ENCODE assay signal across 8 mouse cellular contexts in genomic region chr2:162947736-162948135, GRCm38 (mm10). TPM values are rescaled to one million over a fixed set of nuclear protein-coding genes. Genes with fewer than 3 reads are reported as not detected.
DNase-seq lines count a peak whose midpoint lies in the region; ATAC-seq and TF ChIP-seq lines count a peak whose summit lies in the region.

No protein-coding gene starts in this region.

- no peak overlapping the region for H3K27ac ChIP-seq in layer of hippocampus, adult 2 months
- H3K27ac ChIP-seq in embryonic facial prominence, embryonic 15.5 days (replicated peaks) = no peak overlapping the region
- no peak overlapping the region for H3K27ac ChIP-seq in kidney, embryonic 16.5 days (ENCODE audit: low read length)
- H3K27ac ChIP-seq in lung, embryonic 16.5 days (ENCODE audit: low read length) = no peak overlapping the region
- no peak overlapping the region for H3K27ac ChIP-seq in stomach, embryonic 14.5 days (ENCODE audit: low read length)

- WGBS in embryonic facial prominence, embryonic 15.5 days = 31% methylated on average over 15 of the region's 15 CpGs
- WGBS in kidney, embryonic 16.5 days = 36% methylated on average over 15 of the region's 15 CpGs
- 38% methylated on average over 15 of the region's 15 CpGs for WGBS in lung, embryonic 16.5 days
- WGBS in stomach, embryonic 14.5 days = 35% methylated on average over 15 of the region's 15 CpGs

- H3K4me2 ChIP-seq in embryonic facial prominence, embryonic 15.5 days (replicated peaks) = peak overlapping the region; percentile 44
- H3K4me2 ChIP-seq in kidney, embryonic 16.5 days (replicated peaks; ENCODE audit: low read depth, low read length) = peak overlapping the region; percentile 51
- peak overlapping the region; percentile 40 for H3K4me2 ChIP-seq in lung, embryonic 16.5 days (ENCODE audit: low read depth, low read length)
- H3K4me2 ChIP-seq in stomach, embryonic 14.5 days (replicated peaks; ENCODE audit: low read depth, low read length) = peak overlapping the region; percentile 29; the same call in 1 of the 2 replicates

- H3K9me3 ChIP-seq in embryonic facial prominence, embryonic 15.5 days (replicated peaks) = no peaks in the 10 kb centered on the region
- no peaks in the 10 kb centered on the region for H3K9me3 ChIP-seq in kidney, embryonic 16.5 days (ENCODE audit: low read length)
- H3K9me3 ChIP-seq in lung, embryonic 16.5 days (ENCODE audit: control insufficient read depth, low read length) = no peaks in the 10 kb centered on the region
- H3K9me3 ChIP-seq in stomach, embryonic 14.5 days (ENCODE audit: control insufficient read depth, low read depth, low read length) = no peaks in the 10 kb centered on the region

- peak overlapping the region; percentile 6; the same call in 1 of the 2 replicates for H3K4me3 ChIP-seq in layer of hippocampus, adult 2 months
- H3K4me3 ChIP-seq in embryonic facial prominence, embryonic 15.5 days (replicated peaks) = peak overlapping the region; percentile 26
- H3K4me3 ChIP-seq in kidney, embryonic 16.5 days (ENCODE audit: low read length) = peak overlapping the region; percentile 22
- H3K4me3 ChIP-seq in lung, embryonic 16.5 days (ENCODE audit: low read length) = peak overlapping the region; percentile 15; the same call in 1 of the 2 replicates
- no peak overlapping the region for H3K4me3 ChIP-seq in stomach, embryonic 14.5 days (ENCODE audit: low read depth, low read length)

- DNase-seq in layer of hippocampus, adult 2 months (ENCODE audit: low spot score in 2 of 2) = no peak
- DNase-seq in layer of hippocampus, adult 8-10 months (ENCODE audit: low spot score in 2 of 2) = no peak
- no peak for DNase-seq in spleen, adult 18-20 months

- peaks cover 12% of the 10 kb centered on the region for H3K4me1 ChIP-seq in embryonic facial prominence, embryonic 15.5 days
- peaks cover 10% of the 10 kb centered on the region; the same call in 1 of the 2 replicates for H3K4me1 ChIP-seq in kidney, embryonic 16.5 days (ENCODE audit: insufficient read depth, low read length)
- H3K4me1 ChIP-seq in lung, embryonic 16.5 days (replicated peaks; ENCODE audit: control insufficient read depth, insufficient read depth, low read length) = peaks cover 5% of the 10 kb centered on the region; the same call in 1 of the 2 replicates
- H3K4me1 ChIP-seq in stomach, embryonic 14.5 days (ENCODE audit: control insufficient read depth, insufficient read depth, low read length) = peaks cover 3% of the 10 kb centered on the region; the same call in 1 of the 2 replicates

- H3K27me3 ChIP-seq in embryonic facial prominence, embryonic 15.5 days = peaks cover 18% of the 10 kb centered on the region
- H3K27me3 ChIP-seq in kidney, embryonic 16.5 days (ENCODE audit: insufficient read depth, low read length) = peaks cover 13% of the 10 kb centered on the region
- H3K27me3 ChIP-seq in lung, embryonic 16.5 days (ENCODE audit: control insufficient read depth, insufficient read depth, low read depth, low read length) = peaks cover 9% of the 10 kb centered on the region
- no peaks in the 10 kb centered on the region for H3K27me3 ChIP-seq in stomach, embryonic 14.5 days (ENCODE audit: control insufficient read depth, insufficient read depth, low read length)

- TF ChIP-seq CTCF in layer of hippocampus, adult 2 months (conservative IDR thresholded peaks at IDR 0.05) = no peak

- no peak overlapping the region for H3K9ac ChIP-seq in embryonic facial prominence, embryonic 15.5 days
- H3K9ac ChIP-seq in kidney, embryonic 16.5 days (replicated peaks; ENCODE audit: low read length) = no peak overlapping the region
- H3K9ac ChIP-seq in lung, embryonic 16.5 days (ENCODE audit: low read length) = no peak overlapping the region
- H3K9ac ChIP-seq in stomach, embryonic 14.5 days (replicated peaks; ENCODE audit: low read depth, low read length) = no peak overlapping the region

- H3K36me3 ChIP-seq in embryonic facial prominence, embryonic 15.5 days = no peaks in the 10 kb centered on the region
- H3K36me3 ChIP-seq in kidney, embryonic 16.5 days (ENCODE audit: insufficient read depth, low read length) = no peaks in the 10 kb centered on the region
- H3K36me3 ChIP-seq in lung, embryonic 16.5 days (ENCODE audit: control insufficient read depth, insufficient read depth, low read length) = no peaks in the 10 kb centered on the region
- no peaks in the 10 kb centered on the region for H3K36me3 ChIP-seq in stomach, embryonic 14.5 days (ENCODE audit: control insufficient read depth, insufficient read depth, low read length)

- no peak for ATAC-seq in embryonic facial prominence, embryonic 15.5 days (ENCODE audit: insufficient number of reproducible peaks, low FRiP score, low TSS enrichment, low read depth)
- ATAC-seq in kidney, embryonic 16.5 days (ENCODE audit: low FRiP score, low TSS enrichment) = peak; percentile 42; the same call in 1 of the 2 replicates
- peak; percentile 34 for ATAC-seq in lung, embryonic 16.5 days (ENCODE audit: low read depth)
- peak; percentile 53; the same call in 1 of the 2 replicates for ATAC-seq in stomach, embryonic 14.5 days (ENCODE audit: insufficient number of reproducible peaks, insufficient read depth, low FRiP score, low read depth)
- ATAC-seq in monocyte, adult 5-6 weeks (replicated peaks; ENCODE audit: insufficient number of reproducible peaks, low FRiP score, low TSS enrichment, poor library complexity, severe bottlenecking) = no peak

RNA-seq across cellular contexts. Expression of gene L3mbtl1, which starts 4.5 kb away (rescaled TPM):
- total RNA-seq in layer of hippocampus, adult 2 months (2021) = 10 to 100 TPM; 10.1 to 14.0 TPM
- total RNA-seq in layer of hippocampus, adult 8-10 months (2022) = 10 to 100 TPM; 10.9 to 18.5 (median 12.1) TPM
- polyA plus RNA-seq in embryonic facial prominence, embryonic 15.5 days (2015; fragmentation: Nextera tagmentation; extraction: Ambion mirVana) = 0.16 and 0.48 TPM in 2 replicates
- 0.09 and 0.14 TPM in 2 replicates for polyA plus RNA-seq in kidney, embryonic 16.5 days (2015; fragmentation: Nextera tagmentation; extraction: Ambion mirVana)
- polyA plus RNA-seq in lung, embryonic 16.5 days (2015; fragmentation: Nextera tagmentation; extraction: Ambion mirVana) = 0.09 and 0.24 TPM in 2 replicates
- 0.30 and 0.36 TPM in 2 replicates for polyA plus RNA-seq in stomach, embryonic 14.5 days (2014; fragmentation: Nextera tagmentation; extraction: Ambion mirVana)
- 0.32 TPM in 1 of 3 replicates, not detected in the others for total RNA-seq in monocyte, adult 5-6 weeks (2017)

RNA-seq across cellular contexts. Expression of gene Srsf6, which starts 16.4 kb away (rescaled TPM):
- 100 to 1,000 TPM; 106 to 113 TPM for total RNA-seq in layer of hippocampus, adult 2 months (2021)
- 100 to 1,000 TPM in 3 of 4 experiments, 10 to 100 TPM in 1; 91.5 to 133 (median 110) TPM for total RNA-seq in layer of hippocampus, adult 8-10 months (2022)
- 190 and 195 TPM in 2 replicates for polyA plus RNA-seq in embryonic facial prominence, embryonic 15.5 days (2015; fragmentation: Nextera tagmentation; extraction: Ambion mirVana)
- 206 and 214 TPM in 2 replicates for polyA plus RNA-seq in kidney, embryonic 16.5 days (2015; fragmentation: Nextera tagmentation; extraction: Ambion mirVana)
- 166 and 183 TPM in 2 replicates for polyA plus RNA-seq in lung, embryonic 16.5 days (2015; fragmentation: Nextera tagmentation; extraction: Ambion mirVana)
- polyA plus RNA-seq in stomach, embryonic 14.5 days (2014; fragmentation: Nextera tagmentation; extraction: Ambion mirVana) = 193 and 202 TPM in 2 replicates
- 153 to 219 TPM (median 160 TPM) in 3 replicates for total RNA-seq in monocyte, adult 5-6 weeks (2017)

RNA-seq across cellular contexts. Expression of gene Sgk2, which starts 39.4 kb away (rescaled TPM):
- under 1 TPM; 0.54 to 0.97 TPM for total RNA-seq in layer of hippocampus, adult 2 months (2021)
- total RNA-seq in layer of hippocampus, adult 8-10 months (2022) = 1 to 10 TPM in 2 of 4 experiments, under 1 TPM in 2; 0.77 to 1.9 (median 1.3) TPM
- 0.09 TPM in 1 of 2 replicates, not detected in the other for polyA plus RNA-seq in embryonic facial prominence, embryonic 15.5 days (2015; fragmentation: Nextera tagmentation; extraction: Ambion mirVana)
- 11.2 and 12.2 TPM in 2 replicates for polyA plus RNA-seq in kidney, embryonic 16.5 days (2015; fragmentation: Nextera tagmentation; extraction: Ambion mirVana)
- not detected in 2 replicates for polyA plus RNA-seq in lung, embryonic 16.5 days (2015; fragmentation: Nextera tagmentation; extraction: Ambion mirVana)
- 0.08 TPM in 1 of 2 replicates, not detected in the other for polyA plus RNA-seq in stomach, embryonic 14.5 days (2014; fragmentation: Nextera tagmentation; extraction: Ambion mirVana)
- not detected in 3 replicates for total RNA-seq in monocyte, adult 5-6 weeks (2017)

Comparison
In these comparisons a context has a peak if more than half of its experiments do, and no peak if none do; other contexts are left out.
1. ATAC-seq: peak in kidney, embryonic 16.5 days (single experiment), lung, embryonic 16.5 days (single experiment) and stomach, embryonic 14.5 days (single experiment); none in embryonic facial prominence, embryonic 15.5 days (single experiment) and monocyte, adult 5-6 weeks (single experiment).
2. RNA of gene Sgk2, which starts 39.4 kb away (polyA plus RNA-seq): 11.2 to 12.2 TPM in kidney, embryonic 16.5 days; 0.08 TPM in stomach, embryonic 14.5 days, not detected in lung, embryonic 16.5 days and 0.09 TPM in embryonic facial prominence, embryonic 15.5 days; every median in the first group is over 10 times any median in the second.
3. Peak in every context shown above with its lines, with median percentiles within 50 percentile points of each other: H3K4me2 ChIP-seq.